Mouse (Mus musculus): ENCODE data around the gene Poc1a. TPM values are rescaled to one million over a fixed set of nuclear protein-coding genes. Genes with fewer than 3 reads are reported as not detected.

The Poc1a gene
- 72.2 and 74.2 TPM in 2 replicates for polyA plus RNA-seq (2012; rRNA removed)

DNA sequence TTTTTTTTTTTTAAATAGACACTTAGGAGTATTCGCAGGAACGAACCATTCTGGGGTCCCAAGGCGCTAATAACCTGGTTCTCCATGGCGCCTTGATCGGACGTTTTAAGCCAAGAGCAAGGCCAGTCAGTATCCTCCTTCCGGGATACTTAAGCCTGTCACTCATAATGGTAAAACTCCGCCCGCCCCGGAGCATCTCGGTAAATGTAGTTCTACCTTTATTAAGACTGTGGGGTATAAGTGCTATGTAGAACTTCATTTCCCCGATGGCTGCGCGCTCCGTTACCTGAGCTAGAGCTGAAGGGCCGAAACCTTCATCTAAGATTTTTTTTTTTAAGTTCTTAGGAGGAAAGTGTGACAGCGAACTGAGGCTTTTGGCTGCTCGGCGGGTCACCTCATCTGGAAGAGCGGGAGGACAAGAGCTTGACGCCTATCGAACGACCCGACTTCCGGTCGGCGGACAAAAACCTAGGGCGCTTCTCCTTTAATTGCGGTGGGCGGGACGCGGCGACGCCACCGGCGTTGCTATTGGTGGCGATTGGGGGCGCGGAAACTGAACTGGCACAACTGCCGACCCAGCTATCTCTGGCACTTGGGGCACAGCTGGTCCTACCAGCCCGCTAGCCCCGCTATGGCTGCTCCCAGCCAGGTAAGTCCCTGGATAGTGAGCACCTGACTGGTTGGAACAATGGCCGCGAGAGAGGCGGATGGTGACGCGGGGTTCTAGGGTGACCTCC lies at the start of gene Poc1a:
Poc1a (plus strand) TSS at position 254 of the 737 bp plus-strand sequence.
- Histone ChIP-seq H3K27ac (ENCODE audit: control insufficient read depth, insufficient read depth, low read depth, low read length) (peak within 1 kb of the TSS; percentile 82), H3K27me3 (ENCODE audit: control insufficient read depth, insufficient read depth, low read length) (no peaks in the 10 kb centered on the region), H3K36me3 (ENCODE audit: control insufficient read depth, insufficient read depth, low read length) (peaks cover 2% of the 10 kb centered on the region), H3K4me1 (ENCODE audit: control insufficient read depth, insufficient read depth, low read length) (peaks cover 8% of the 10 kb centered on the region), H3K4me3 (ENCODE audit: control insufficient read depth, low read depth, low read length) (peak within 1 kb of the TSS; percentile 84)
- TF ChIP-seq POLR2A (IDR thresholded peaks at IDR 0.05; ENCODE audit: control insufficient read depth, low read depth, low read length): peak; percentile 60; the same call in 1 of the 2 replicates
- TF ChIP-seq CTCF (IDR thresholded peaks at IDR 0.05; ENCODE audit: control insufficient read depth, insufficient read depth, insufficient replicate concordance, low read depth, low read length): no peak

DNA sequence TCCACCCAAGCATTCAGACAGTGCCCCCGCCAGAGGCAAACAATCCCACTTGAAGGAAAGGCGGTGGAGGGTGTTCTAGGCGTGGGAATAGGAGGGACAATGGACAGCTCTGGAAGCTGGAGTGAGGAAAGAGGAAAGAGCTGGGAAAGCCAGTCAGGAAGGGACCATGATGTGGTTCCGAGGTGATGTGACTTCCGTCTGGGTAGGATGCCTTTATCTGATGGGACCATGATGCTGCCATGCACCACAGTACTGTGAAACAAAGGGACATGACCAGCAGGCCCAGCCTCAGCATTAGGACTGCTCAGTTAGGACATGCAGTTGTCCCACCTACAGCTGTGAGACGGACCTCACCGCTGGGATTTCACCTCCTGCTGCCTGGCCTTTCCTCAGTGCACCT lies 49.6 kb upstream of the Poc1a start:
- Histone ChIP-seq H3K4me3 (ENCODE audit: control insufficient read depth, low read depth, low read length) (no peak overlapping the region), H3K36me3 (ENCODE audit: control insufficient read depth, insufficient read depth, low read length) (no peaks in the 10 kb centered on the region), H3K27me3 (ENCODE audit: control insufficient read depth, insufficient read depth, low read length) (no peaks in the 10 kb centered on the region), H3K4me1 (ENCODE audit: control insufficient read depth, insufficient read depth, low read length) (no peaks in the 10 kb centered on the region; the same call in 1 of the 2 replicates), H3K27ac (ENCODE audit: control insufficient read depth, insufficient read depth, low read depth, low read length) (0 out of 2 replicates have a peak overlapping the region, but pooled peaks have one; percentile 1)
- no peak for TF ChIP-seq CTCF (IDR thresholded peaks at IDR 0.05; ENCODE audit: control insufficient read depth, insufficient read depth, insufficient replicate concordance, low read depth, low read length)
- no peak for TF ChIP-seq POLR2A (IDR thresholded peaks at IDR 0.05; ENCODE audit: control insufficient read depth, low read depth, low read length)

DNA sequence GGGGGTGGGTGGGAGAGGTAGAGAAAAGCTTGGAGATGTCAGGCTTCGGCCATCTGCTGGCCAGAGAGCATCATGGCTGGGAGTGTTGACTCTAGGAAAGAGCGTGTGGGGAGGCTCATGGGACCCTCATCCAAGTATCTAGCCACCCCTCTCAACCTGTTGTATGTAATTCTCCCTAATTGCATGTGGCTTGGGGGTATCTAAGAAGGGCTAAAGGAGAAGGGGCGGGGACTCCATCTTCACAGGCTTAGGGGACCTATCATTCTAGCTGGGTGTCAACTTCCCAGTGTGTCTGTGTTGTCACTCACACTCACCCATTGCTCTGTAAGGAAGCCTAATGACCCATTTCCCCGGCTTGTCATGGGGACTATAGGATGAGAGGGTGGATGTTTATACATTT lies 49.0 kb upstream of the Poc1a start:
- TF ChIP-seq CTCF (IDR thresholded peaks at IDR 0.05; ENCODE audit: control insufficient read depth, insufficient read depth, insufficient replicate concordance, low read depth, low read length) (no peak), POLR2A (IDR thresholded peaks at IDR 0.05; ENCODE audit: control insufficient read depth, low read depth, low read length) (no peak)
- Histone ChIP-seq H3K36me3 (ENCODE audit: control insufficient read depth, insufficient read depth, low read length) (no peaks in the 10 kb centered on the region), H3K27ac (ENCODE audit: control insufficient read depth, insufficient read depth, low read depth, low read length) (no peak overlapping the region), H3K4me3 (ENCODE audit: control insufficient read depth, low read depth, low read length) (no peak overlapping the region), H3K4me1 (ENCODE audit: control insufficient read depth, insufficient read depth, low read length) (peaks cover 2% of the 10 kb centered on the region; the same call in 1 of the 2 replicates), H3K27me3 (ENCODE audit: control insufficient read depth, insufficient read depth, low read length) (no peaks in the 10 kb centered on the region)

DNA sequence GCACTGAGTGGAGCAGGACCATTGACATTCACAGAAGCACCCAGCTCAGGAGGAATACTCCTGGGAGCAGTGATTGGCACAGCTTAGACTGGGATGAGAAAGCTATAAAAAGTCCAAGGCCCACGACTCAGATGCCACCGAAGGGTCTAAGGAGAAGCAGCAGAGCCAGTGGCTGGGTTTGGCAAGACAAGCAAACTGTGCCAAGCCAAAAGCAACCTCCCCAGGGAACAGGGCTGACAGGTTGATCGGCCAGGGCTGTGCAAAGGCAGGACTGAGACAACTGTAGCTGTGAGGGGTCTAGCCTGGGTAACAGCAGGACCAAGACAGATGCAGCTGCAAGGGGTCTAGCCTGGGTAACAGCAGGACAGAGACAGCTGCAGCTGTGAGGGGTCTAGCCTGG lies 47.9 kb upstream of the Poc1a start:
- H3K36me3 ChIP-seq (ENCODE audit: control insufficient read depth, insufficient read depth, low read length): no peaks in the 10 kb centered on the region; the same call in 1 of the 2 replicates

DNA sequence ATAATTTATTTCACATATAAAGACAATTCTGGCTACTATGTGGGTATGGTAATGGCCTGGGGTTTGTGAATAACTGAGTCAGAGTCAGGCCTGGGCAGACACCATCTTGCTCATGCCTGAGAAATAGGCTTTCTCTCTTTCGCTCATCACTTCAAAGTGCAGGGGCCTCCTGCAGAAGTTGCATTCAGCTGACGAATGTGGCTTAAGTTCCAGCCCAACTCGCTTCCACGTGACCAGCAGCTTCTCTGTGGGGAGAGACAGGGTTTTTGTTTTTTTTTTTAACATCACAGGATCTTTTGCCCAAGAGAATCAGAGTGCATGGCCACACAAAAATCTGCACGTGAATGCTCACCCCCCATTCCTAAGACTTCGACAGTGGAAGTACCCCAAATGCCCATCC lies 46.9 kb upstream of the Poc1a start:
- Histone ChIP-seq H3K4me1 (ENCODE audit: control insufficient read depth, insufficient read depth, low read length) (peaks cover 2% of the 10 kb centered on the region; the same call in 1 of the 2 replicates), H3K36me3 (ENCODE audit: control insufficient read depth, insufficient read depth, low read length) (no peaks in the 10 kb centered on the region; the same call in 1 of the 2 replicates), H3K4me3 (ENCODE audit: control insufficient read depth, low read depth, low read length) (no peak overlapping the region), H3K27me3 (ENCODE audit: control insufficient read depth, insufficient read depth, low read length) (no peaks in the 10 kb centered on the region), H3K27ac (ENCODE audit: control insufficient read depth, insufficient read depth, low read depth, low read length) (no peak overlapping the region)
- TF ChIP-seq POLR2A (IDR thresholded peaks at IDR 0.05; ENCODE audit: control insufficient read depth, low read depth, low read length) (no peak), CTCF (IDR thresholded peaks at IDR 0.05; ENCODE audit: control insufficient read depth, insufficient read depth, insufficient replicate concordance, low read depth, low read length) (no peak)

More for the DNA sequence above, 47.9 kb upstream of the Poc1a start:
- Histone ChIP-seq H3K4me3 (ENCODE audit: control insufficient read depth, low read depth, low read length) (no peak overlapping the region), H3K27me3 (ENCODE audit: control insufficient read depth, insufficient read depth, low read length) (no peaks in the 10 kb centered on the region), H3K27ac (ENCODE audit: control insufficient read depth, insufficient read depth, low read depth, low read length) (peak overlapping the region; percentile 37; the same call in 1 of the 2 replicates), H3K4me1 (ENCODE audit: control insufficient read depth, insufficient read depth, low read length) (peaks cover 2% of the 10 kb centered on the region; the same call in 1 of the 2 replicates)
- no peak for TF ChIP-seq POLR2A (IDR thresholded peaks at IDR 0.05; ENCODE audit: control insufficient read depth, low read depth, low read length)
- TF ChIP-seq CTCF (IDR thresholded peaks at IDR 0.05; ENCODE audit: control insufficient read depth, insufficient read depth, insufficient replicate concordance, low read depth, low read length): no peak

DNA sequence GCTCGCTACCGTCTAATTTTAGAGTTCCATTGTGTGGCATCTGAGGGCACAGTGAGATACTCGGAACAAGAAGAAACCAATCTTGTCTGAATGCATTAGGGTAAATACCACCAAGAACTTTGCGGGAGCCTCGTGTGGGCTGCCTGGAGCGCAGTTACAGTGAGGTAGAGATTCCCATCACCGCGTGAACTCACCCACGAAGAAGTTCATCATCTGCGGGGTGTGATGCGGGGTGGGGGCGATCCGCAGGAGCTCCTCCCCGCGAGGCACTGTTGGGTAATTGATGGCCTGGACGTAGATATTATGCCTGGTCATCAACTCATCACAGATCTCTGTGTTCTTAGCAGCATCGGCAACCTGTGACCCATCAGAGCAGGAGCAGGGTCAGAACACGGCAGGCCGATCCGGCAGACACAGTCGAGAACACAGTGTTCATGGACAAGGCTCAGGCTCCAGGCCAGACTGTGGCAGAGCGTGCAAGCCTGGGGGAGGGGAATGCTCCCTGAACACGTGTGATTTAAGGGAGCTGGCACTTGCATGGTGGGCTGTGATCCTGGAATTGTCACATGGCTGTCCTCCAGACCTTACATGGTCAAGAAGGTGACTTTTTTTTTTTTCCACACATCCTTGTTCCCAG lies 45.5 kb upstream of the Poc1a start:
- no peaks in the 10 kb centered on the region for H3K27me3 ChIP-seq (ENCODE audit: control insufficient read depth, insufficient read depth, low read length)
- peak overlapping the region; percentile 44 for H3K27ac ChIP-seq (ENCODE audit: control insufficient read depth, insufficient read depth, low read depth, low read length)
- TF ChIP-seq CTCF (IDR thresholded peaks at IDR 0.05; ENCODE audit: control insufficient read depth, insufficient read depth, insufficient replicate concordance, low read depth, low read length) (no peak), POLR2A (IDR thresholded peaks at IDR 0.05; ENCODE audit: control insufficient read depth, low read depth, low read length) (peak; percentile 31; the same call in 1 of the 2 replicates)
- H3K4me1 ChIP-seq (ENCODE audit: control insufficient read depth, insufficient read depth, low read length): peaks cover 2% of the 10 kb centered on the region; the same call in 1 of the 2 replicates
- H3K36me3 ChIP-seq (ENCODE audit: control insufficient read depth, insufficient read depth, low read length): no peaks in the 10 kb centered on the region; the same call in 1 of the 2 replicates
- H3K4me3 ChIP-seq (ENCODE audit: control insufficient read depth, low read depth, low read length): no peak overlapping the region
